Mouse (Mus musculus) MEL (cell line): Measurements from ENCODE around the gene Ccdc155. TPM values are rescaled to one million over a fixed set of nuclear protein-coding genes. Genes with fewer than 3 reads are reported as not detected.

ENCODE experiments used
- DNase-seq: peaks from one replicate; pipeline ENCODE4 v3.0.0; 2011; ENCODE audit warnings: low read depth, low spot score
- H3K27ac ChIP-seq: 2 replicates; pipeline ENCODE4 v1.5.1; 2012; ENCODE audit warnings: low read depth, mild to moderate bottlenecking, control low read depth, low read length, moderate library complexity; ENCODE audit not compliant: control insufficient read depth
- H3K27me3 ChIP-seq, 2 experiments: fragments of 150-350 bp in 1 of 2; sonication (generic) in 1 of 2; 2 replicates each; pipeline ENCODE4 v1.6.1; 2012; ENCODE audit warnings: low read length in 2 of 2, mild to moderate bottlenecking in 2 of 2, improper control_type of control experiment in 1 of 2, moderate library complexity in 1 of 2; ENCODE audit not compliant: insufficient read depth in 2 of 2, control insufficient read depth in 1 of 2
- H3K36me3 ChIP-seq, 2 experiments: 2 replicates each; pipeline ENCODE4 v1.6.1; 2012 to 2014; ENCODE audit warnings: low read length in 2 of 2, improper control_type of control experiment in 1 of 2, inconsistent platforms in 1 of 2, mild to moderate bottlenecking in 1 of 2; ENCODE audit not compliant: insufficient read depth in 2 of 2, control insufficient read depth in 1 of 2
- H3K4me1 ChIP-seq, 2 experiments: fragments of 150-350 bp in 1 of 2; sonication (generic) in 1 of 2; 2 replicates each; pipeline ENCODE4 v1.6.1; 2012; ENCODE audit warnings: low read length in 2 of 2, improper control_type of control experiment in 1 of 2, mild to moderate bottlenecking in 1 of 2; ENCODE audit not compliant: insufficient read depth in 2 of 2, control insufficient read depth in 1 of 2
- H3K4me3 ChIP-seq, 2 experiments: fragments of 150-350 bp in 1 of 2; sonication (generic) in 1 of 2; 2 replicates each; pipeline ENCODE4 v1.5.1; 2012; ENCODE audit warnings: low read depth in 2 of 2, low read length in 2 of 2, mild to moderate bottlenecking in 2 of 2, moderate library complexity in 2 of 2, control low read depth in 1 of 2, improper control_type of control experiment in 1 of 2; ENCODE audit not compliant: control insufficient read depth in 1 of 2, insufficient read depth in 1 of 2
- H3K79me2 ChIP-seq: 2 replicates; pipeline ENCODE4 v1.6.1; 2012; ENCODE audit warnings: mild to moderate bottlenecking, low read length, moderate library complexity; ENCODE audit not compliant: control insufficient read depth, poor library complexity, insufficient read depth
- H3K9ac ChIP-seq: 2 replicates; pipeline ENCODE4 v1.6.1; 2012; ENCODE audit warnings: low read depth, mild to moderate bottlenecking, control low read depth, low read length, moderate library complexity; ENCODE audit not compliant: control insufficient read depth, poor library complexity, severe bottlenecking
- H3K9me3 ChIP-seq: fragments of 150-350 bp; sonication (generic); replicated peaks from 2 replicates; pipeline ENCODE4 v1.6.1; 2012; ENCODE audit warnings: mild to moderate bottlenecking, low read length, improper control_type of control experiment, moderate library complexity; ENCODE audit not compliant: insufficient read depth
- BHLHE40 ChIP-seq: IDR thresholded peaks from 2 replicates; pipeline ENCODE4 v1.6.1; 2012; ENCODE audit warnings: low read depth, mild to moderate bottlenecking, inconsistent platforms, low read length, improper control_type of control experiment, borderline replicate concordance
- CHD1 ChIP-seq: IDR thresholded peaks from 2 replicates; pipeline ENCODE4 v1.6.1; 2012; ENCODE audit warnings: low read depth, mild to moderate bottlenecking, inconsistent platforms, low read length, improper control_type of control experiment
- CHD2 ChIP-seq: IDR thresholded peaks from 2 replicates; pipeline ENCODE4 v1.6.1; 2011; ENCODE audit warnings: low read length, improper control_type of control experiment
- CTCF ChIP-seq, 3 experiments: IDR thresholded peaks in 2 of 3; conservative IDR thresholded peaks in 1 of 3; 2 replicates each; pipeline ENCODE4 v1.5.1; 2011 to 2012; ENCODE audit warnings: low read length in 3 of 3, low read depth in 2 of 3, mild to moderate bottlenecking in 2 of 3, improper control_type of control experiment in 1 of 3, inconsistent platforms in 1 of 3, mixed read lengths in 1 of 3, moderate library complexity in 1 of 3; ENCODE audit not compliant: control insufficient read depth in 1 of 3, insufficient read depth in 1 of 3, poor library complexity in 1 of 3, severe bottlenecking in 1 of 3
- E2F4 ChIP-seq: IDR thresholded peaks from 2 replicates; pipeline ENCODE4 v1.6.1; 2011; ENCODE audit warnings: low read depth, low read length, improper control_type of control experiment, borderline replicate concordance
- ELF1 ChIP-seq: IDR thresholded peaks from 2 replicates; pipeline ENCODE4 v1.6.1; 2014; ENCODE audit warnings: low read depth, mild to moderate bottlenecking, inconsistent platforms, low read length, improper control_type of control experiment, moderate library complexity
- EP300 ChIP-seq, 2 experiments: IDR thresholded peaks; 2 replicates each; pipeline ENCODE4 v1.6.1; 2011; ENCODE audit warnings: improper control_type of control experiment in 2 of 2, low read length in 2 of 2, low read depth in 1 of 2, mild to moderate bottlenecking in 1 of 2
- ETS1 ChIP-seq: IDR thresholded peaks from 2 replicates; pipeline ENCODE4 v1.6.1; 2012; ENCODE audit warnings: low read depth, mild to moderate bottlenecking, inconsistent platforms, low read length, improper control_type of control experiment, moderate library complexity
- GABPA ChIP-seq: IDR thresholded peaks from 2 replicates; pipeline ENCODE4 v1.6.1; 2012; ENCODE audit warnings: low read depth, mild to moderate bottlenecking, inconsistent platforms, low read length, improper control_type of control experiment, moderate library complexity
- HCFC1 ChIP-seq: IDR thresholded peaks from 2 replicates; pipeline ENCODE4 v1.6.1; 2012; ENCODE audit warnings: low read depth, mild to moderate bottlenecking, inconsistent platforms, low read length, improper control_type of control experiment, moderate library complexity
- KAT2A ChIP-seq: conservative IDR thresholded peaks from 2 replicates; pipeline ENCODE4 v1.6.1; 2012; ENCODE audit warnings: low read depth, low read length, improper control_type of control experiment, inconsistent platforms
- MAFK ChIP-seq: IDR thresholded peaks from 2 replicates; pipeline ENCODE4 v1.6.1; 2011; ENCODE audit warnings: low read depth, mild to moderate bottlenecking, low read length, improper control_type of control experiment, borderline replicate concordance
- MAX ChIP-seq: IDR thresholded peaks from 2 replicates; pipeline ENCODE4 v1.6.1; 2011; ENCODE audit warnings: low read length, improper control_type of control experiment
- MYC ChIP-seq: IDR thresholded peaks from 2 replicates; pipeline ENCODE4 v1.6.1; 2011; ENCODE audit warnings: low read depth, mild to moderate bottlenecking, low read length, improper control_type of control experiment, moderate library complexity
- NRF1 ChIP-seq: IDR thresholded peaks from 2 replicates; pipeline ENCODE4 v1.6.1; 2014; ENCODE audit warnings: low read depth, mild to moderate bottlenecking, inconsistent platforms, low read length, improper control_type of control experiment, moderate library complexity; ENCODE audit not compliant: poor library complexity, insufficient read depth, severe bottlenecking
- POLR2AphosphoS5 ChIP-seq: IDR thresholded peaks from 2 replicates; pipeline ENCODE4 v1.6.1; 2012; ENCODE audit warnings: low read depth, borderline replicate concordance, mild to moderate bottlenecking, inconsistent platforms, low read length, moderate library complexity, mixed read lengths
- RAD21 ChIP-seq: IDR thresholded peaks from 2 replicates; pipeline ENCODE4 v1.6.1; 2011; ENCODE audit warnings: mild to moderate bottlenecking, low read depth, low read length, improper control_type of control experiment
- RCOR1 ChIP-seq: IDR thresholded peaks from 2 replicates; pipeline ENCODE4 v1.6.1; 2012; ENCODE audit warnings: low read depth, mild to moderate bottlenecking, inconsistent platforms, low read length, improper control_type of control experiment
- SIN3A ChIP-seq: IDR thresholded peaks from 2 replicates; pipeline ENCODE4 v1.6.1; 2012; ENCODE audit warnings: low read length, improper control_type of control experiment, inconsistent platforms
- SMC3 ChIP-seq: IDR thresholded peaks from 2 replicates; pipeline ENCODE4 v1.6.1; 2011; ENCODE audit warnings: low read depth, low read length, improper control_type of control experiment
- TAL1 ChIP-seq: IDR thresholded peaks from 2 replicates; pipeline ENCODE4 v1.6.1; 2012; ENCODE audit warnings: mild to moderate bottlenecking, inconsistent platforms, low read length, moderate library complexity, mixed read lengths
- USF2 ChIP-seq, 2 experiments: IDR thresholded peaks; 2 replicates each; pipeline ENCODE4 v1.6.1; 2011 to 2012; ENCODE audit warnings: improper control_type of control experiment in 2 of 2, low read length in 2 of 2, borderline replicate concordance in 1 of 2, inconsistent platforms in 1 of 2, low read depth in 1 of 2, mild to moderate bottlenecking in 1 of 2; ENCODE audit not compliant: insufficient read depth in 1 of 2
- ZC3H11A ChIP-seq: IDR thresholded peaks from 2 replicates; pipeline ENCODE4 v1.6.1; 2012; ENCODE audit warnings: low read depth, mild to moderate bottlenecking, inconsistent platforms, low read length, improper control_type of control experiment
- ZNF384 ChIP-seq: IDR thresholded peaks from 2 replicates; pipeline ENCODE4 v1.6.1; 2012; ENCODE audit warnings: low read depth, mild to moderate bottlenecking, inconsistent platforms, low read length, improper control_type of control experiment
- polyA plus RNA-seq, 2 experiments: library from polyadenylated mRNA; stranded (reverse) in 1 of 2; unstranded in 1 of 2; fragments of >175 nt in 1 of 2; fragments of >200 nt in 1 of 2; gene quantifications; 2 replicates each; pipeline versions ENCODE4 v1.2.1 to v1.2.4; 2012; ENCODE audit warnings: low replicate concordance in 2 of 2, low read depth in 1 of 2; ENCODE audit not compliant: insufficient read length in 2 of 2, insufficient read depth in 1 of 2, missing spikeins in 1 of 2
- total RNA-seq: library from RNA; depleted of rRNA; stranded (reverse); fragments of 300-350 nt; gene quantifications from 2 replicates; pipeline ENCODE4 v1.2.3, GENCODE M21; 2012

Ccdc155 gene
- total and polyA plus RNA-seq, 3 experiments, result 0.27 to 0.38 TPM; not detected in 1

DNA sequence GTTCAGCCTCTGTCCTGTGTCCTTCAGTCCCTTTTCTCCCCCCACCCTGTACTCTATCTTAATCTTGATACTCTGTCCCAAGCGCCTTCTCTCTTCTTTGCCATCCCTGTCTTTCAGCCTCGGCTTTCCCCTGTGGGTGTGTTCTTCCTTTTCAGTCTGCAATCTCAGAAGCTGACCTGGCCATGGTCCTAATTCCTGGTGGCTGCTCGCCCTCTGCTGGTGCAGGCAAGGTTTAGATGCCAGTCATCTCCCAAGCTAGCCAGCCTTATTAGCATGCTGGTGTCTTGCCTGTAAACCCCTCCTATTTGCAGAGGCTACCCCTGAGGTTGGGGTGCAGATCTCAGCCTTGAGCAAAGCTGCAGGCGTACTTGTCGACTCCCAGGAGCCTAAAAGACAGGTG lies 6.3 kb downstream of the Ccdc155 start:
- H3K9me3 ChIP-seq, result no peaks in the 10 kb centered on the region
- no peaks in the 10 kb centered on the region for H3K27me3 ChIP-seq
- H3K4me1 ChIP-seq, result peaks cover 7 to 9% of the 10 kb centered on the region in 2 experiments; a peak in 3 of 4 replicates
- H3K36me3 ChIP-seq, result peaks cover 0 to 2% of the 10 kb centered on the region in 2 experiments; a peak in 1 of 4 replicates
- H3K27ac ChIP-seq, result no peak overlapping the region
- H3K4me3 ChIP-seq, result no peak overlapping the region
- DNase-seq, result peak; percentile 66
- no peaks in the 10 kb centered on the region for H3K79me2 ChIP-seq
- no peak overlapping the region for H3K9ac ChIP-seq
- TF ChIP-seq SIN3A, result peak; percentile 41; the same call in 1 of the 2 replicates
- peak; percentile 88 for TF ChIP-seq RAD21
- TF ChIP-seq GABPA, result no peak
- peak; percentile 77 for TF ChIP-seq ZC3H11A
- no peak for TF ChIP-seq ELF1
- no peak for TF ChIP-seq EP300 (IDR thresholded peaks at IDR 0.05; ENCODE audit: low read depth in 1 of 2, low read length in 2 of 2)
- no peak for TF ChIP-seq E2F4
- 0 out of 2 replicates have a peak, but pooled peaks have one; percentile 27 for TF ChIP-seq RCOR1
- peak; percentile 46 to 93 (median 75) for TF ChIP-seq CTCF (IDR thresholded peaks at IDR 0.05 in 2 of 3, conservative IDR thresholded peaks at IDR 0.05 in 1 of 3; ENCODE audit: control insufficient read depth in 1 of 3, insufficient read depth in 1 of 3, low read depth in 2 of 3, low read length in 3 of 3, poor library complexity in 1 of 3, severe bottlenecking in 1 of 3)
- TF ChIP-seq SMC3, result peak; percentile 86
- no peak for TF ChIP-seq USF2 (IDR thresholded peaks at IDR 0.05; ENCODE audit: borderline replicate concordance in 1 of 2, insufficient read depth in 1 of 2, low read depth in 1 of 2, low read length in 2 of 2)
- TF ChIP-seq HCFC1, result peak; percentile 35; the same call in 1 of the 2 replicates
- TF ChIP-seq ZNF384, result no peak
- TF ChIP-seq, all 39 proteins: peak for 7

DNA sequence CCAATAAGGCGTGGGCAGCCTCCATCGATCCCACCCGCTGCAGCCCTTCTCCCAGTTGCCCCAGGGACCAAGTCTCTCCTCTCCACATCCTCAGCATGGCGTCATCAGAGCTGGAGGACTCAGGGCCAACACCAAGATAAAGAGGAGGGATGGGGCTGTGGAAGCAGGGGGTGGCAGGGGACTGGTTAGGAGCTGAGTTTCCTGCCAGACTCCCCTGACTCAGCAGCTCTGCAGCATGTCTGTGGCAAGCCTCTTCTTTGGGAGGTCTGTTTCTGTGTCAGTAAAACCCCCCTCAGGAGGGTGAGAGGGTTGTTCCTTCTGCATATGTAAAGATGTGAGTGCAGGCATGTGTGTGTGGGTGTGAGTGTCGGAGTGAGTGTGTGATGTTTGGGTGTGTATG lies 7.7 kb downstream of the Ccdc155 start:
- H3K4me1 ChIP-seq, result peaks cover 15 to 19% of the 10 kb centered on the region in 2 experiments
- no peak overlapping the region for H3K9ac ChIP-seq
- no peak overlapping the region for H3K27ac ChIP-seq
- no peaks in the 10 kb centered on the region for H3K9me3 ChIP-seq
- H3K79me2 ChIP-seq, result no peaks in the 10 kb centered on the region
- H3K36me3 ChIP-seq, result peaks cover 0 to 6% of the 10 kb centered on the region in 2 experiments; a peak in 2 of 4 replicates
- no peak for TF ChIP-seq CHD1
- no peaks in the 10 kb centered on the region for H3K27me3 ChIP-seq
- peak; percentile 47 for DNase-seq
- no peak overlapping the region for H3K4me3 ChIP-seq

GRCm38 (mm10) chr7:45196176-45196535 lies 8.5 kb downstream of the Ccdc155 start:
- no peak overlapping the region for H3K4me3 ChIP-seq
- H3K4me1 ChIP-seq, result peaks cover 17 to 24% of the 10 kb centered on the region in 2 experiments
- TF ChIP-seq HCFC1 (no peak), ZNF384 (no peak), ZC3H11A (no peak), MAX (no peak), MYC (no peak), CHD1 (no peak), POLR2AphosphoS5 (no peak), RAD21 (no peak), CHD2 (no peak), EP300 (IDR thresholded peaks at IDR 0.05; ENCODE audit: low read depth in 1 of 2, low read length in 2 of 2) (no peak), BHLHE40 (no peak), KAT2A (no peak), NRF1 (no peak), MAFK (no peak), TAL1 (no peak), ETS1 (no peak)
- peaks cover 0 to 6% of the 10 kb centered on the region in 2 experiments; a peak in 2 of 4 replicates for H3K36me3 ChIP-seq
- H3K27ac ChIP-seq, result no peak overlapping the region
- no peak overlapping the region for H3K9ac ChIP-seq
- H3K9me3 ChIP-seq, result no peaks in the 10 kb centered on the region
- no peaks in the 10 kb centered on the region for H3K79me2 ChIP-seq
- H3K27me3 ChIP-seq, result no peaks in the 10 kb centered on the region
- no peak for DNase-seq
